Mouse (Mus musculus): ENCODE results near the gene Bicra.

DNA sequence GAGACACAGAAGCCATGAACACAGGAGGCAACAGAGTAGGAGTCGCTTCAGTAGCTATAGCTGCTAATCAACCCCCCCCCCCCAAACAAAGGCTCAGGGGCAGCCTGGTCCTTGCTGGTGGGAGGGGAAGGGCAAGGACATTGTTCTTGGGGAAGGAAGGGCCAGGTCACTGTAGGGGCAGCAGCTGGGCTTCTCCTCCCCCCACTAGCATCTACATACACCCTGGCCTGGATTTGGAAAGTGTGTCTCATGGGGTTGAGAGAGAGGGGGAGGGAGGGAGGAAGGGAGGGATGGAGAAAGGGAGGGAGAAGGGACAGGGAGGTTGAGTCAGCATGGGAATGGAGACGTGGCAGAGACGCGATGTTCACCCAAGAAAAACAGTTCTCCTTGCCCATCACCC is 87.0 kb downstream of the Bicra start:
- no peak for TF ChIP-seq CTCF (IDR thresholded peaks at IDR 0.05)
- TF ChIP-seq EP300 (IDR thresholded peaks at IDR 0.05) = peak; percentile 52; the same call in 1 of the 2 replicates
